Mouse (Mus musculus): Measurements from ENCODE around the gene Rasip1. TPM values are rescaled to one million over a fixed set of nuclear protein-coding genes. Genes with fewer than 3 reads are reported as not detected.

Rasip1 gene
- polyA plus RNA-seq, 1 experiment from 2014 or later, result 5.1 TPM

GRCm38 (mm10) chr7:45595176-45595575 lies 32.1 kb upstream of the Rasip1 start:
- H3K36me3 ChIP-seq (ENCODE audit: control insufficient read depth, insufficient read depth, low read length), result no peaks in the 10 kb centered on the region
- no peak overlapping the region for H3K27ac ChIP-seq (ENCODE audit: low read depth, low read length)
- H3K9ac ChIP-seq (ENCODE audit: low read depth, low read length), result no peak overlapping the region
- ATAC-seq (ENCODE audit: low FRiP score) (no peak), DNase-seq (ENCODE audit: low spot score) (no peak)
- H3K27me3 ChIP-seq (ENCODE audit: control insufficient read depth, insufficient read depth, low read length), result no peaks in the 10 kb centered on the region
- no peak overlapping the region for H3K4me2 ChIP-seq (replicated peaks; ENCODE audit: low read depth, low read length)
- no peak overlapping the region for H3K4me3 ChIP-seq (ENCODE audit: low read depth, low read length)
- 86% methylated on average over 4 of the region's 4 CpGs for WGBS
- no peaks in the 10 kb centered on the region for H3K9me3 ChIP-seq (ENCODE audit: control insufficient read depth, low read length)
- no peaks in the 10 kb centered on the region for H3K4me1 ChIP-seq (replicated peaks; ENCODE audit: control insufficient read depth, insufficient read depth, low read length)

DNA sequence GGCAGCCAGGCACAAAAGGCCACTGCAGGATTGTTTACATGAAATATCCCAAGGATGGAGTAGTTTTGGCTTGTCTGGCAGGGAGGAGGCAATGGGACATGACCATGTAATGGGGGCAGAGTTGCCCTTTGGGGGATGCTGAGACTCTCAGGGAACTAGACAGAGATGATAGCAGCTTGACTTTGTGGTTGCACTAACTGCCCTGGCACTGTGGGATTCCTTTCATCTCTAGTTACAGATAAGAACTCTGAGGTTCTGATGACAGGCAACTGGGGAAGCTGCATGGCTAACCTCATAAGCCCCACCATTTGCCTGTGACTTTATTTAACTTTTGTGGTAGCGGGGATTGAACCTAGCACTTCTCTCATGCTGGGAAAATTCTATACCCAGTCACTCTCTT lies 31.2 kb upstream of the Rasip1 start:
- Histone ChIP-seq H3K4me3 (ENCODE audit: low read depth, low read length) (no peak overlapping the region), H3K9ac (ENCODE audit: low read depth, low read length) (no peak overlapping the region), H3K36me3 (ENCODE audit: control insufficient read depth, insufficient read depth, low read length) (no peaks in the 10 kb centered on the region), H3K4me2 (replicated peaks; ENCODE audit: low read depth, low read length) (no peak overlapping the region), H3K4me1 (replicated peaks; ENCODE audit: control insufficient read depth, insufficient read depth, low read length) (no peaks in the 10 kb centered on the region), H3K27ac (ENCODE audit: low read depth, low read length) (no peak overlapping the region), H3K27me3 (ENCODE audit: control insufficient read depth, insufficient read depth, low read length) (no peaks in the 10 kb centered on the region), H3K9me3 (ENCODE audit: control insufficient read depth, low read length) (no peaks in the 10 kb centered on the region)
- DNase-seq (ENCODE audit: low spot score), result no peak
- no peak for ATAC-seq (ENCODE audit: low FRiP score)
- 85% methylated on average over 1 of the region's 1 CpGs for WGBS

GRCm38 (mm10) chr7:45597013-45597412 lies 30.3 kb upstream of the Rasip1 start:
- ATAC-seq (ENCODE audit: low FRiP score) (no peak), DNase-seq (ENCODE audit: low spot score) (no peak)
- H3K4me3 ChIP-seq (ENCODE audit: low read depth, low read length), result no peak overlapping the region
- no peaks in the 10 kb centered on the region for H3K4me1 ChIP-seq (replicated peaks; ENCODE audit: control insufficient read depth, insufficient read depth, low read length)
- H3K9me3 ChIP-seq (ENCODE audit: control insufficient read depth, low read length), result no peaks in the 10 kb centered on the region
- H3K27me3 ChIP-seq (ENCODE audit: control insufficient read depth, insufficient read depth, low read length), result no peaks in the 10 kb centered on the region
- WGBS, result 89% methylated on average over 5 of the region's 5 CpGs
- no peak overlapping the region for H3K27ac ChIP-seq (ENCODE audit: low read depth, low read length)
- H3K9ac ChIP-seq (ENCODE audit: low read depth, low read length), result no peak overlapping the region
- no peaks in the 10 kb centered on the region for H3K36me3 ChIP-seq (ENCODE audit: control insufficient read depth, insufficient read depth, low read length)
- H3K4me2 ChIP-seq (replicated peaks; ENCODE audit: low read depth, low read length), result no peak overlapping the region

- ATAC-seq (ENCODE audit: low FRiP score) (no peak), DNase-seq (ENCODE audit: low spot score) (no peak)
- Histone ChIP-seq H3K27ac (ENCODE audit: low read depth, low read length) (no peak overlapping the region), H3K9ac (ENCODE audit: low read depth, low read length) (no peak overlapping the region), H3K4me1 (replicated peaks; ENCODE audit: control insufficient read depth, insufficient read depth, low read length) (no peaks in the 10 kb centered on the region), H3K4me2 (replicated peaks; ENCODE audit: low read depth, low read length) (no peak overlapping the region), H3K4me3 (ENCODE audit: low read depth, low read length) (no peak overlapping the region), H3K27me3 (ENCODE audit: control insufficient read depth, insufficient read depth, low read length) (no peaks in the 10 kb centered on the region), H3K9me3 (ENCODE audit: control insufficient read depth, low read length) (no peaks in the 10 kb centered on the region), H3K36me3 (ENCODE audit: control insufficient read depth, insufficient read depth, low read length) (no peaks in the 10 kb centered on the region)
- 86% methylated on average over 6 of the region's 6 CpGs for WGBS
Observed at GRCm38 (mm10) chr7:45597527-45597926, 29.8 kb upstream of the Rasip1 start.

DNA sequence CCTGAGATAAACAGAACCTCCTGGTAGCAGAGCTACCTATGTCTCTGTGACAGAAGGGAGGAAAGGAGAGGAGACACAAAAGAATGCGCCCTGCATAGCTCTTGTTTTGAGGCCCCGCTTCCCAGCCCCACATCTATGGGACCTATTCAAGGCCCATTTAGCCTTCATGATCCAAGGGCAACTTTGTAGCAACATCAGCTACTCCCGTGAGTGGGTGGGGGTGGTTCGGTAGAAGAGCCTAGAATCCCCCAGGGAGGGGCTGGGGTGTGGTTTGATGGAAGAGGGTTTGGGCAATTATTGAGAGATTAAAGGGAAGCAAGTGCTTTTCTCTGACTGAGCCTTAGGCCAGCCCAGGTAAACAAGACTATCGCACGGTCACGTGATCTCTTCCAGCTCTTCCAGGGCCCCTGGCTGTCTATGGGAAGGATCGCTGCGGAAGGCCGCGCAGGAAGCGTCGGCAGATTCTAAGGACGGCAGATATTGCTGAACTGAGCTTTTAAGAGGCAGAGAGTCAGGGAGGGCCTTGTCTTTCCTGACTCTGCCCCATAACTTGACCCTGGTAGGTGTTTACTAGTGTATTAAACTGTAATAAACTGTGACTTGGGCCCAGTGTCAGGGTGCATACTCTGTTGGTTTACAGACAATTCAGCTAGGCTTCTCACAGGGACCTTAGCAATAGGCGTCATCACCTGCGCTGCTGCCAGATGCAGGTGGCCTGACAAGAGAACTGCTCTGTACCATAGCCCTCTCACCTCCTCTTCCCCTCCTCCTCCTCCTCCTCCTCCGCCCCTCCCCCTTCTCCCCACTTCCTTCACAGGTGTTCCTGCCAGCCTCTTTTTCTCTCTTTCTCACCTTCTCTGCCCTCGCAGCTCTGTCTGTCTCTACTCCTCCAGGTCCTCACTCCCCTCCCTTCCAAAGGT lies 28.1 kb upstream of the Rasip1 start:
- no peaks in the 10 kb centered on the region for H3K36me3 ChIP-seq (ENCODE audit: control insufficient read depth, insufficient read depth, low read length)
- H3K9me3 ChIP-seq (ENCODE audit: control insufficient read depth, low read length), result no peaks in the 10 kb centered on the region
- DNase-seq (ENCODE audit: low spot score) (peak; percentile 5), ATAC-seq (ENCODE audit: low FRiP score) (no peak)
- WGBS, result 60% methylated on average over 17 of the region's 18 CpGs
- H3K27me3 ChIP-seq (ENCODE audit: control insufficient read depth, insufficient read depth, low read length), result no peaks in the 10 kb centered on the region
- H3K4me2 ChIP-seq (replicated peaks; ENCODE audit: low read depth, low read length), result no peak overlapping the region
- H3K9ac ChIP-seq (ENCODE audit: low read depth, low read length), result no peak overlapping the region
- no peak overlapping the region for H3K27ac ChIP-seq (ENCODE audit: low read depth, low read length)
- no peak overlapping the region for H3K4me3 ChIP-seq (ENCODE audit: low read depth, low read length)
- no peaks in the 10 kb centered on the region for H3K4me1 ChIP-seq (replicated peaks; ENCODE audit: control insufficient read depth, insufficient read depth, low read length)

- Histone ChIP-seq H3K4me1 (replicated peaks; ENCODE audit: control insufficient read depth, insufficient read depth, low read length) (no peaks in the 10 kb centered on the region), H3K9me3 (ENCODE audit: control insufficient read depth, low read length) (no peaks in the 10 kb centered on the region), H3K9ac (ENCODE audit: low read depth, low read length) (no peak overlapping the region), H3K27ac (ENCODE audit: low read depth, low read length) (no peak overlapping the region), H3K4me2 (replicated peaks; ENCODE audit: low read depth, low read length) (no peak overlapping the region), H3K4me3 (ENCODE audit: low read depth, low read length) (no peak overlapping the region), H3K36me3 (ENCODE audit: control insufficient read depth, insufficient read depth, low read length) (no peaks in the 10 kb centered on the region), H3K27me3 (ENCODE audit: control insufficient read depth, insufficient read depth, low read length) (no peaks in the 10 kb centered on the region)
- no peak for DNase-seq (ENCODE audit: low spot score)
- ATAC-seq (ENCODE audit: low FRiP score), result no peak
- WGBS, result 83% methylated on average over 9 of the region's 9 CpGs
Observed at GRCm38 (mm10) chr7:45605704-45606289, 21.5 kb upstream of the Rasip1 start.

DNA sequence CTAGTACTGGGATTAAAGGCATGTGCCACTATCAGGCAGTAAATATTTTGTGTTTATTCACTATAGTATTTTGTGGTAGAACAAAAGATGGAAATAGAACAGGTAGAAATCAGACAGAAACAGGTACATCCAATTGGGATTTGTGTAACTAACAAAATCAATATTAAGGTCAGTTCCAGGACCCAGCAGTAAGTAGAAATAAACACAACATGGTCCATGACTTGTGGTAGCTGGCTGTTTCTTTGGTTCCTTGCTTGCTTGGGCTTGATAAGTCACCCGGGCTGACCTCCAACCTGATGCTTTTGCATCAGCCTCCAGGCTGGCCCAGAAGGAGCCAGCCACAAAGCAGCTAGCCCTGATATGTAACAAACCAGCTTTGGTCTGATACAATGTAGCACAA lies 17.8 kb upstream of the Rasip1 start:
- Histone ChIP-seq H3K27ac (ENCODE audit: low read depth, low read length) (no peak overlapping the region), H3K9me3 (ENCODE audit: control insufficient read depth, low read length) (no peaks in the 10 kb centered on the region), H3K4me2 (replicated peaks; ENCODE audit: low read depth, low read length) (no peak overlapping the region), H3K4me3 (ENCODE audit: low read depth, low read length) (no peak overlapping the region), H3K9ac (ENCODE audit: low read depth, low read length) (no peak overlapping the region), H3K36me3 (ENCODE audit: control insufficient read depth, insufficient read depth, low read length) (no peaks in the 10 kb centered on the region), H3K4me1 (replicated peaks; ENCODE audit: control insufficient read depth, insufficient read depth, low read length) (no peaks in the 10 kb centered on the region), H3K27me3 (ENCODE audit: control insufficient read depth, insufficient read depth, low read length) (no peaks in the 10 kb centered on the region)
- 78% methylated on average over 1 of the region's 1 CpGs for WGBS
- DNase-seq (ENCODE audit: low spot score), result no peak
- ATAC-seq (ENCODE audit: low FRiP score), result no peak

DNA sequence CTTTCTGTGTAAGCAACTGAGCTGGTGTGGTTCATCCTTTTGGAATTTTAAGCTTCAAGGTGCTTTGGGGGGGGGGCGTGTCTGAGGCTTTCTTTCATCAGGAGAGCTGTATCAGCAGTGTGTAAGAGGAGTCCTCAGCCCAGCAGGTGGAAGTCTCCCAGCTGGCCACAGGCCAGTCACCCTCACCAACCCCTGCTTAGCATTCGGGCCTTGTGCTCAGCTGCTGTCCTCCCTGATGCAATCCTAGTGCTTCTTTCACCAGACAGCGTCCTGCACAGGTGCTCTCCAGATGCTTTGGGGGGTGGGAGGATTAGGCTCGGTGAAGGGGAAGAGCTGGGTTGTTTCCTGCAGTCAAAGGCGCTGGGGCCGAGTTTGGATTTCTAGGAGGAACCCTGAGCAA lies 11.0 kb upstream of the Rasip1 start:
- DNase-seq (ENCODE audit: low spot score), result no peak
- H3K4me1 ChIP-seq (replicated peaks; ENCODE audit: control insufficient read depth, insufficient read depth, low read length), result no peaks in the 10 kb centered on the region; the same call in 1 of the 2 replicates
- H3K4me2 ChIP-seq (replicated peaks; ENCODE audit: low read depth, low read length), result no peak overlapping the region
- WGBS, result 26% methylated on average over 6 of the region's 6 CpGs
- no peak overlapping the region for H3K27ac ChIP-seq (ENCODE audit: low read depth, low read length)
- H3K4me3 ChIP-seq (ENCODE audit: low read depth, low read length), result no peak overlapping the region
- ATAC-seq (ENCODE audit: low FRiP score), result no peak
- H3K9ac ChIP-seq (ENCODE audit: low read depth, low read length), result no peak overlapping the region
- no peaks in the 10 kb centered on the region for H3K36me3 ChIP-seq (ENCODE audit: control insufficient read depth, insufficient read depth, low read length)
- no peaks in the 10 kb centered on the region for H3K9me3 ChIP-seq (ENCODE audit: control insufficient read depth, low read length)
- peaks cover 12% of the 10 kb centered on the region for H3K27me3 ChIP-seq (ENCODE audit: control insufficient read depth, insufficient read depth, low read length)
